Mouse (Mus musculus) embryo, embryonic 10 days (tissue): ENCODE measurements at regions not wholly inside any gene's neighbourhood (a gene's known extent, or its start where the extent isn't known, plus 50 kb on each side); places are given as distances from the start of the nearest gene placed in this dataset.

Experiments
- DNase-seq: peaks from one replicate; pipeline ENCODE4 v3.0.0-alpha.2; 2015; ENCODE audit warnings: low spot score

DNA sequence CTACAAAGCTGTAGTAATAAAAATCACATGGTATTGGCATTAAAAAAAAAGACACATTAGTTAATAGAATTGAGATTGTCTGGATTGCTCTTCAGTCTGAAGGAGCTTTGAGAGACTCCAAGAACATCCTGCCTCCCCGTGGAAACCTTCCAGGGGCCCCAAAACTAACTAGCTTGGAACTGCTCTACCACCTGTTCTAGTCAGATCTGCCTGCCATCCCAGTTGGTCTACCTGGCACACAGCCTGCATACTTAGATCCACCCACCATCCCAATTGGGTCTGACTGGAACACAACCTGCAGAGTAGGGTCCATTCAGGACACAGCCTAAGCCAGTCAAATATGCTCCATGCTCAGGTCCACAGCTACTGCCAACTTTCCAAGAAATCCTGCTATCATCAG lies 503.6 kb downstream of the Rapgef2 start:
- DNase-seq, result no peak

DNA sequence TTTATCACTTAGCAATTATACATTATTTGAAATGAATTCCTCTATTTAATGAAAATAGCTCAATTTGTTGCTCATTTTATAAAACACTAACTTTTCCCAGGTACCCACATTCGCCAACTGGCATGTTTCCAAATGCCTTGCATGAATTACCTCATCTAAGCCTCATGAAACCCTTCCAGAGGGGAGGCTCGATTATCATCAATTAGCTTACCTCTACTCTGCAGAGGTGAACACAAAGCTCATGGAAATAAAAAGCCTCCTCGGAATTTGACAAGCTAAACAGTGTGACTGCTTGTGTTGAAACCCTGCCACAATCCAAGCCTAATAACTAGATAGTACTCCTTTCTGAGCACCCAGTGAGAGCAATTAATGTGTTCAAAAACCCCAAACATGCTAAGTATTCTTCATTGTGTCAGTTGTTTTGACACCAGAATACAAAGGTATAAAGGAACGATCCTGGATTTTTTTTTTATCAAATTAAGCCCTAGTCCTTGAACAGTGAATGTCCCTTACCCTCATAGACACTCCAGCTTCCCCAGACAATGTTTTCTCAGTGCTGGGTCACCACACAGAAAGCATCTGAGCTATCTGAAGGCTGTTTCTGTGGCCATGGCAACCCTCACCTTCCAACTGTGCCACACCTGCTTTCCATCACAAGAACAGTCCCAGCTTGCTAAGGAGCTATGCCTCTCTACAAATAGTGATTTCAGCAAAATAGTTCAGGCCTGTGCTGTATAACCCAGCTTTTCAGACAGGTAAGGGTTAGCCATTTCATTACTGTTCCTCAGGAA lies 530.4 kb downstream of the Rapgef2 start:
- DNase-seq, result peak; percentile 20

DNA sequence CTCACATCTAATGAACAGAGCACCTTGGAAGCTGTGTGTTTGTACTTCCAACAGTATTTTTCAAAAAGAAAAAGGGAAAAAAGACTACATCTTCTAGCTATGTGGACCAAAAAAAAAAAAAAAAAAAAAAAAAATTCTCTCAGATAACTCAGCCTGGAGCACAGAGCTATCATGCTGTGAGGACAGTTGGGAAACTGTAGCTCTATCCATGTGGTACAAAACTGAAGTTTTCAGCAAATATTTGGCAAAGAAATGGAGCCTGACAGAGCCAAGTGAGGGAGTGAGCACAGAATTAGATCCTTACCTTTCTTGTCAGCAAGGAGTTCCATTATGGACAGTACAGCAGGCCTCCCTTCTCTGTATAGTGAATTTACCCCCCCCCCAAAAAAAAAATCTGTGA lies 550.2 kb downstream of the Rapgef2 start:
- no peak for DNase-seq

DNA sequence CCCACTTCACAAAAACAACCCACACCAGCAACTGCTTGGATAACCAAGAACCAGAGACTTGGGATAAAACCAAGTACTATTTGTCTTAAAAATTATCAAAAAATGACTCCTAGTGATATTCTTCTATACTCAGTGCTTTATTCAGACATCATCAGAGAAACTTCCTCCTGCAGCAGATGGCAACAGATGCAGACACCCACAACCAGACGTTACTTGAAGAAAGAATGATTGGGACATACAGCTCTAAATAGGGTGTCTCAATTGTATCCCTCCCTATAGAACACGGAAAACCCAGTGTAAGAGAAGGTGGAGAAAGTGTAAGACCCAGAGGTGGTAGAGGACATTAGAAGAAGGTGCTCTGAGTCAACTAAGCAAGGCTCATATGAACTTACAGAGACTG lies 569.6 kb downstream of the Rapgef2 start:
- no peak for DNase-seq

DNA sequence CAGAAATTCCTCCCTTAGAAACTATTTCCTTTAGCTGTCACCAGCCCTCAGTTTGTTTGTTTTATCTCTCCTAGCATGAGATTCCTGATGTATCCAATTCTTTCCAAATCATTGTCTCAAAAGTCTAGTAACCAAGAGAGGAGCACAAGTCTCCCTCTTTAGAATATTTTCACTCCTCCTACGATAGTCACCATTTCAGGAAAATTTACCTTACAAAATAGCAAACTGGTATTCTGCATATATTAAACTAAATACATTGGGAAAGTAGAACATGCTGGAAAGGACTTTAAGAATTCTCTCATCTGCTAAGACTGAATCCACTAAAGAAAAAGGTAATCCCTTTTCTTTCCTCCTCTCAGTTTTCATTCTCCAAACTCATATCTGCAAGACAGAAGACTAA lies 578.6 kb downstream of the Rapgef2 start:
- no peak for DNase-seq

DNA sequence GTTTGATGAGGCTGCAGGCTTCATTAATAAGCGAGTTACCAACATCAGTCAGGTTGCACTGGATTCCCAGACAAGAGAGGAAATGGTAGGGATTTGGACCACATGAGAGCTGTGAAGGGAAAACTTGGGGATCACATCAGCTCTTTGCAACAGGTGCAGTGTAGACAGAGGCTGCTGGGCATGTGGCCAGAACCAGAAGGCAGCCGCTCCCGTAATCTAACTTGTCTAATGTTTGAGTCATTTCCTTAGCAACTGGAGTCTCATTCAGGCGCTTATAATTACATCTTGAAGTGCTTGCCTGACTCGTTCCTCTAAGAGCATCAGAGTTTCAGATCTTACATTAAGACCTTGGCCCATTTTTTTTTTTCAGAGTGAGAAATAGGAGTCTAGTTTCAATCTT lies 587.4 kb downstream of the Rapgef2 start:
- DNase-seq, result no peak

DNA sequence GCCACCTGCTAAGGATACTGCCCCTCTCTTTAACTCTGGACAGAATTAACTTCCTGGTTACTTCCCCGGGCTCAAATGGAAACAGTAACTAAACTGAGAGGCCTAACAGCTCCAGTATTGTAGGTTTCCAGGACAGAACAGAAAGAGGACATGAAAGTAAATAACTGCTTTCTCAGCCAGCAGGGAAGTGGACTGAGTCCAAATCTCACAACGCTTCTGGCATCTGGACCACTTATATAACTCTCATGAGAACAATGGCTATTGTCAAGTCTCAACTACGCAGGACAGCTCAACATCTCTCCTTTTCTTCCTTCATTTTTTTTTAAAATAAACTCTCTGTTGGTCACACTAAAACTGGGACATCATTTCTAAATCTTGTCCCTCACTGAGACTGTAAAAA lies 594.8 kb downstream of the Rapgef2 start:
- DNase-seq, result no peak

DNA sequence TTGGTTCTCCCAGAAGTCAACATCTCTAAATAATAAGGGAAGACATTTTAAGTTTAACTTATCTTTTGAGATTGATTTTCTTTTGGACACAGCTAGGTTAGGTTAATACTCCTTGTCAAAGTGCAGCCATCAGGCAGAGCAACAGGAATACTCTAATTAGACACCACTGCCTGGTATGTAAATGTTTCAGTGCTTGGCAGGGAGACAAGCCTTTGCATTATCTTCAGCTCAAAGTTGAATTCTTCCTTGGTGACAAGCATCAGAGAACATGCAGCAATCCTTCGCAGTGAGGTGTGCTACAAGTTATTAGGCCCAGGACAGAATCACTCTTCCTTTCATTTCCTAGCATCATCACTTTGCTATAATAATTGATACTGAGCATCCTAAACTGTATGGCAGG lies 608.7 kb downstream of the Rapgef2 start:
- no peak for DNase-seq

DNA sequence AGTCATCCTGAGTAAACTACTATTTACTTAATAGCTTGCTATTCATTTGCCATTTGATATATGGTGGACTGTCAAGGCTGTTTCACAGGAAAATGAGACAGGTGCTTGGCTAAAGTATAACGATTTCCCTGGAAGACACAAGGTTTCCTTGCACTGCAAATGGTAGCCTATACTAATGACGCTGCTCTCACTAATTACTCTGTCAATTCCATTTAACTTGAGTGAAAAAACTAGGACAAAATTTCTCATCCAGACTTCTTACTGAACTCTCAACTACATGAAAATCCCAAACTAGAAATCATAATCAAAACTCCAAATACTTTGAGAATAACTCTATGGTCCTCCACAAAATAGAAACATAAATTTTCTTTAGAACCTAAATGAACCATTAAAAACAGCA lies 609.5 kb downstream of the Rapgef2 start:
- no peak for DNase-seq

DNA sequence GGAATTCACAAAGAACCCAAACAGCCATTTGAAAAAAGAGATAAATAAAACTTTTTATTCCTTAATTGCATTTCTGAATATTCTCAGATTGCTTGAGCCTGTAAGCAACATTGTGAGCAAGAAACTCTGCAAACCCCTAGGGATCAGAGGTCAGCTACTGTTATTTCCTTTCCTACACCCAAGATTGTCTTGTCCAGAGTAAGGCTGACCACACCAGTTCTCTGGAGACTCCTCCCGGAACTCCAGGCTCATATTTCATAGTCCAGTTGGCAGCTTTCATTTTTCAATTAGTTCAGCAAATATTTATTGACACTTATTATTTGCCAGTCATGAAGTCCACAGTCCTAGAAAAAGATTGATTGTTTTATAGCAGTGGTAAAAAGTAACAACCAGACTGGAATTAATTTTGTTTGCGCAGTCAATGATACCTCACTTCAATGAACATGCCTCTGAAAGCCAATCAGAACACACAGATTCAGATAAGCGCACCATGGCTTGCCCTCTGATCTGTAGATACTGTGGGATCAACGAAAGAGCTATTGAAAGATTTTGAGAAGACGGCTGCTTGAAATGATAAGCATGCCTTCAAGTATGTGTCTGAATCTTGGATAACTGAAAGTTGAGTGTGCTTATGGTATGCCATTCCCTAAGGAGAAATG lies 611.7 kb downstream of the Rapgef2 start:
- DNase-seq, result no peak

DNA sequence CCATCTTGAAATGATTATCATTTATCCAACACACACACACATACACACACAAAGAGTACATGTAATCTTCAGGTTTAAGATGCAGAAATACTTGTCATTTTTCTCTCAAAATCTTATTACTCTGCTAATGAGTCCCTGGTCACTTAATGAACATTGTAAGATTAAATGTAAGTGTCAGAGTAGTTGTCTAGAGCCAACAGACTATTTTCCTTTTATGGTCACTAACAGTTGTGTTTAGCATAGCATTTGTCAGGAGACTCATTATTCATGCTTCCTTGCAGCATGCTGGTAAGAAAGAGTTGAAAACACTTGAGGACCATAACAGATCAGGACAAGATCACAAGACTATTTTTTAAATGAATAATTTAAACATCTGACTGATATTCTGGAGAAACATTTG lies 618.3 kb downstream of the Rapgef2 start:
- no peak for DNase-seq

DNA sequence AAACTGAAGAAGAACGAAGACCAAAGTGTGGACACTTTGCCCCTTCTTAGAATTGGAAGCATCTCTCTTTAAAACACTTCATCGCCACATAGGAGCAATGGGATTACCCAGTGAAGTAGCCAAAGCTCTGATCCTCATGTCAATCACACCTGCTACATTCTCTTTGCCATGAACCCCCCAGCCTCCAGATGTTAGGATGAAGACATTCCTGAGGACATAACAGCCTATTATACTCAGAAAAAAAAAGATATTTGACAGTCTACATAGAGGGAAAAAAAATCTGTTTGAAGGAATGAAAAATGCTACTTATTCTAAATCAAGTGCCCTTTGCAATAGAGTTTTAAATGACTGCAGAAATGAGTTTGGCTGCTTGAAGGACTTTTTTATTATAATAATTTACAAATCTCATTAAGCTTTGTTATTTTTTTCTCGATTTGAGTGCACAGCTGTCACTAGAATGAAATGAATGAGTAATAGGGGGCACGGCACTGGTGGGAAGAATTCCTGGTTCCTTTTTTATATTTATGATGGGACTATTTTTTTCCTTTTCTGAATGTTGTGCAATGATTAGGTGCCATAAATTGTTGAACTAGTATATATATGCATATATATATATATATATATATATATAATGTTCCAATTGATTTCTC lies 618.8 kb downstream of the Rapgef2 start:
- DNase-seq, result no peak

DNA sequence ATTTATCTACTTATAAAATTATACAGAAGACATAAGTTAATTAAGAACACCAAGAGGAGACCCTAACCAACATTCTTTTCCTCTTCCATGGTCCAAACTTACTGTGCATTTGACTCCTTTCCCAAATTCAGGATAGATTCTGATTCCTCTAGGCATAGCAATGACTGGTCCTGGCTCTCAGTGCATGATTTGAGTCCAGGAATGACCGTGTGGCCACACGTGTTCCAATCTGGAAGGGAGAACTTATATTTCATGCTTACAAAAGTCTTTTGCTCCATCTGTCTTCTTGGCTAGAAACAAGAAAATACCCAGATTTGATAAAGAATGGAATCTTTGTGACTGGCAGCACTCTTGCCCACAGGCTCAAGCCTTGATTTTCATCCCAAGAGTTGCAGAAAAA lies 638.2 kb downstream of the Rapgef2 start:
- no peak for DNase-seq

DNA sequence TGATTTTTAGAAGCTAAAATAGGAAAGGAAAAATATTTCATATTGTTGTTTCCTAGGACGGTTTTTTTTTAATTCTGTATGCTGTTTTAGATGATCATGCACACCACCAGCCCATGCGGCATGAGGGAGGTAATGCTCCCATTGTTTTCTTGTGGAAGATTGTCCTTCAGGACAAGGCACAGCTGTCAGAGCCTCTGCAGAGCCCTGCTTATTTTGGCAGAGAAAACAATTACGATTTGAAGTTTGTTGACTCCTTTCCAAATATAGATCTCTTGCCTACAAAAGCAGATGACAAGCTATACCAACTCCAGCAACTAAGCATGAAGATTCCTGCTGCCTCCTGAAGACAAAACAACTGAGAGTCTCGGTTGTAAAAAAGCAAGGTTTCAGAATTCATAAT lies 650.9 kb downstream of the Rapgef2 start:
- DNase-seq, result no peak

DNA sequence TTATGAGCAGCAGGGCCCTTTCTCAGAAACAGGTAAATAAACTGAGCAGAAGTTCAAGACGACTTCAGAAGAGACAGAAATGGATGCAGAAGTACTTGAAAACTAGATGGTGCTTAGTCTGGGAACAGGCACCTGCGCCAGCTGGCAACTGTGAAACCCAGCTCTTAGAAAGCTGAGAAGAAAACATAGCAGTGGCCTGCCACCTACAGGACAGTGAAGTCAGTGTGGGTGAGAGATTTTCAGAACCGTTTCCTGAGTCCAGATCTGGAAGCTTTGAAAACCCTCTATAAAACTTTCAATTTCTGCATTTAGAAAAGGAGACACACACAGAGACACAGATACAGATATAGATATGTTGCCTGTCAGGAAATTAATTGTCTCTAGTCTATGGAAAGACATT lies 667.4 kb downstream of the Rapgef2 start:
- DNase-seq, result peak; percentile 52

DNA sequence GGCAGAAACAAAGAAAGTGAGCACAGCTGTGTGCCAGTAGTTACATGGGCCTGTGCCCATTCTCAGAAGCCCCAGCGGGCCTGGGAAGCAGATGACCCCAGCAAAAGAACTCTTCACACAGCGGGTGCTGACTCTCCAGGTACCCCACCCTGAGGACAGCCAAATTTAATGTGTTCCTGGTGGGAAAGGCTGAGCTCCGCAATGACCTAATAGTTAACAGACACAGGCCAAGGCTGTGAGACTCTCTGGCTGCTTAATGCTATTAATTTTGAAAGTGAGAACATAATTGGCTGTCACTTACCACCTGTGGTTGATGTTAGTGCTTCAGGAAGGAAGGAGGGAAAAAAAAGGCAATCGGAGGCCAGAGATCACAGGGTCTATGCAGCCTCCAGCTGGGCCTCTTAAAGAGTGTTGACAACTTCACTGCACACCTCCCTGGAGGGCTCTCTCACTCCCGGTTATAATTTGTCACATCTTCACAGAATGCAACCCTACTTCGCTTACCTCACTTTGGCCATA lies 691.5 kb downstream of the Rapgef2 start:
- peak; percentile 75 for DNase-seq

DNA sequence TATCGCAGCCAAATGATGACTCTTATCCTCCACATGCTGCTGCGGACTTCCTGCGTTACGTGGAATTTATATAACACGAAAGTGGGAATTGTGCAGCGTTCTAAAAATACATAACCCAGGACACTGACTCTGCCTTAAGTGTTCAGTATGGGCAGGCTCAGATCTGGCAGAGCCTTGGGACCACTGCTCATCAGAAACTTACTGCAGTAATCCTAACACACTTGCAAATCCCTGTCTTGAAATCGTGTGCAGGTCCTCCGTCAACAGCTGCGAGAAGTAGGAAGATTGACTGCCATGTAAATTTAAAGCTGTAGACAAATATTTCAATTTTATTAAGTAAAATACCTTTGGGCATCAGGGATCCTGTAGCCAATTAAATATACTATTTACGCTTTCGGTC lies 692.0 kb downstream of the Rapgef2 start:
- DNase-seq, result peak; percentile 8

DNA sequence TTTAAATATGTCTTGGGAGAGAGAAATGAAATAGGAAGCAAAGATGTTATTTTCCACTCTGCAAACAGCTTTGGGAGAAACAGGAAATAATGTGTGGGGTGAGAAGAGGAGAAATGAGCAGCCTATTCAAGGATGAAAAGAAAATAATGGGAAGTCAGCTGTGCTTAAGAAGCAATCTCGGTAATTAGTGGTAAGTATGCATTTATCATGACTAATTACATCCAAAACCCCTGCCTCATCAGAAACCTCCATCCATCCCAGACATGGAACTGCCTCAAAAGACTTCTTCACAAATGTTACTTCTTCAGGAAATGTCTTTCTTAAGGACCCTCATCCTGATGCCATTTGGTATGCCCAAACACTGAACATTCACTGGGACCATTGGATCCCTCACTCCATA lies 699.7 kb downstream of the Rapgef2 start:
- no peak for DNase-seq

DNA sequence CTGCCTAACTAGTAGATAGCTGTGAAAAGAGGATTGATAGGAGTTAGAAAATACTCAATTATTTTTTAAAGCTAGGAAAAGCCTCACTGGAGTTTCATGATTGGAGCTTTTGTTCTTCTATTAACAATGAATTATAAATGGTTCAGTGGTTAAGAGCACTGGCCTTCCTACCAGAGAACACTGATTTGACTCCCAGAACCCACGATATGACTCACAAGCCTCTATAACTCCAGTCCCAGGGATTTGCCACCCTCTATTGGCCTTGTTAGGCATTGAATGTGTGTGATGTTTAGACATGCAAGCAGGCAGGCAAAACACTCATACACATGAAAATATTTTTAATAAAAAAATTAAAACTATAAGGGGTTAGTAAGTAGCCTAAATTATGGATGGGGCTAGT lies 704.4 kb downstream of the Rapgef2 start:
- peak; percentile 57 for DNase-seq

DNA sequence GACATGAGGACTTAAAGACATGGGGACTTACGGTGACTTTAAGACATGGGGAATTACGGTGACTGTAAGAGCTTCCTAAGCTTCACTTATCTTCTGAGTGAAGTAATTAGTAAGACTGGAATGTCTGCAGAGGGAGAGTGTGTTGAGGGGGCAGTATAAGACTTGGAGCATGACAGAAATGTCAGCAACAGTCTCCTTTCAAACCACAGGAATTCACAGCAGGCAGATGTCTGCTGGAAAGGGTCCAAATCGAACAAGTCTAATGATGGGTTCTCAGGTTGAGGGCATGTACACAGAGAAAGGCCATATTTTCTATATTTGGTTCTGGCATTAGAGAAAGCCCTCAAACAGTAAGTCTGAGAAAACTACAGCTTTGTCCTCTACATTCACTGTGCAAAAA lies 705.2 kb downstream of the Rapgef2 start:
- no peak for DNase-seq

DNA sequence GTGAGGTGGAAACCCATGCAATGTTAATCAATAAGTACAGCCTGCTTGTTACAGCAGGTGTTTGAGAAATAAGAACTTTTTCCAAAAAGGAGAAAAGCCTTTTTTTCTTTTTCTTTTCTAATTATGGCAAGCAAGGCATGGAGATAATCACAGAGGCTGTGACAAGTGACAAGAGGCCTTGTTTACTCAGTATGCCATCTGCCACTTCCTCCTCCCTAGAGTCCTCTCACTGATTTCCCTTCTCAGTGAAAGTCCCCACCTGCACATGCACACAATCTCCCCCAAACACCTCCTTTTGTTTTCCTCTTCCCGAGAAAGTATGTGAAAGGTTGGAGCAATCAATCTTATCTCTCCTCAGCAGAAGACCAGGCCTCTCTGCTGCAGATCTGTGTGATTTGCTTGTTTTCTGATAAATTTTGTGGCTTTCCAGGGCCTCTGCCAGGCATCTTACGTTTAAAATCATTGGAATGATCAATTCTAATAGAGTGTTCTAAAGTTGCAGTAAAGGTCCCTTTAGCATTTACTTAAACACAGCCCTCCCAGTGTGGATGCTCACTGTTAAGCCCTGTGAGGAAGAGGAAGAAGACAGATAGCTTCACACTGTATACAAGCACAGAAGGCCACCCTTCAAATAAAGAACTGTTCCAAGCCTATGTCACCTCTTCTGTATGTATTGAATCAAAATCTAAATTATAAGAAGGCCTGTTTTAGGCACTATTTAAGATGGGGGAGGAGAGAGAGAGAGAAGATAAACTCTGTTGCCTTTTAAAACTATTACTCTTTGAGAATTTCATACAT lies 710.5 kb downstream of the Rapgef2 start:
- DNase-seq, result no peak

DNA sequence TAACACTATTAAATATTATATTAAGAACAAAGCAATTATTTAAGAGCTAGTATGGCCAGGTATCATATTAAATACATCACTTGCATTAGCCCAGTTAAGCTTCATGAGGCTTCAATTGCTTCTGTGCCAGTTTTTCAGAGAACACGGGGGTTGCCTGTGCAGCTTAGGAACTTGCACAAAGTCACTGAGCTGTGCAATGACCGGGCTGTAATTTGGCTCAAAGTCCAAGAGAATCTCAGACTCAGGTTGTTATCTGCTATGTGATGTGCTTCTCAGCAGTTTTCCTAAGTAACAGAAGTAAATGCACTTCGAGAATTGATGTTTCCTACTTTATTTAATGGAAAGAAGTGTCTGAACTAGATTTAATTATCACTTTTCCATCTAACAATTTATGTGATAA lies 711.5 kb downstream of the Rapgef2 start:
- no peak for DNase-seq
